Mouse (Mus musculus) megakaryocyte-erythroid progenitor cell, adult 5 weeks (primary cell): ENCODE measurements around the gene Gcc2. TPM values are rescaled to one million over a fixed set of nuclear protein-coding genes. Genes with fewer than 3 reads are reported as not detected.

ENCODE experiments used
- polyA plus RNA-seq: library from polyadenylated mRNA; stranded (reverse); fragments of >175 nt; gene quantifications from 2 replicates; pipeline ENCODE4 v1.2.3, GENCODE M21; 2012

Gcc2 gene
- 5.8 and 7.3 TPM in 2 replicates for polyA plus RNA-seq

DNA sequence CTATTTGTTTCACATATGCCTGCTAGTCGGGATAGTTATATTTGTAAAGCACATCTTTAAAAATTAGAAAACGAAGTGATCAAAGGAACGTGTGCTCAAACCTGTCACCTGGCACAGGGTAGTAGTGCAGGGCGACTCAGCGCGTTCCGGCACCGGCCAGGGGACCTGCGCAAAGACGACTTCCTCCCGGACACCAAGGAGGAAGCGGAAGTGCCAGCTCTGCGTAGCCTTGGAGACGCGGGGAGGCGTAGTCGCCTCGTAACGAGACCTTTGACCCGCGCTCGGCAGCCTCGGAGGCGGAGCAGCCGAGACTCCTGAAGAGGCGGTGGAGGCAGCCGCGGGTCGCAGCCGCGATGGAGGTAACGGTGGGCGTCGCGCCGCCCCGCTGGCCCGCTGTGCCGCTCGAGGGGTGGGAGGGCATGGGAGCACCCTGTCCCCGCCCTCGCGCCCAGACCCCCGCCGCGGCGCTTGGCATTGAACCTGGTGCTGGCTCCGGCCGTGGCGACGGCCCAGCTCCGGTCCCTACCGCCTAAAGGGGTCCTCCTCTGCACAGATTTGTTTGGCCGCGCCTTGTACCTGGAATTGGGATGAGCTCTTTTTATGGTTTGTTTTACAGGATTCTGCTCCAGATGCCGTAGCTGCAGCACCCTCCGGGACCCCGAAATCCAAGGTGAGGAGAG lies at the start of gene Gcc2:
Gcc2 (plus strand) TSS at position 285 of the 680 bp plus-strand sequence.

DNA sequence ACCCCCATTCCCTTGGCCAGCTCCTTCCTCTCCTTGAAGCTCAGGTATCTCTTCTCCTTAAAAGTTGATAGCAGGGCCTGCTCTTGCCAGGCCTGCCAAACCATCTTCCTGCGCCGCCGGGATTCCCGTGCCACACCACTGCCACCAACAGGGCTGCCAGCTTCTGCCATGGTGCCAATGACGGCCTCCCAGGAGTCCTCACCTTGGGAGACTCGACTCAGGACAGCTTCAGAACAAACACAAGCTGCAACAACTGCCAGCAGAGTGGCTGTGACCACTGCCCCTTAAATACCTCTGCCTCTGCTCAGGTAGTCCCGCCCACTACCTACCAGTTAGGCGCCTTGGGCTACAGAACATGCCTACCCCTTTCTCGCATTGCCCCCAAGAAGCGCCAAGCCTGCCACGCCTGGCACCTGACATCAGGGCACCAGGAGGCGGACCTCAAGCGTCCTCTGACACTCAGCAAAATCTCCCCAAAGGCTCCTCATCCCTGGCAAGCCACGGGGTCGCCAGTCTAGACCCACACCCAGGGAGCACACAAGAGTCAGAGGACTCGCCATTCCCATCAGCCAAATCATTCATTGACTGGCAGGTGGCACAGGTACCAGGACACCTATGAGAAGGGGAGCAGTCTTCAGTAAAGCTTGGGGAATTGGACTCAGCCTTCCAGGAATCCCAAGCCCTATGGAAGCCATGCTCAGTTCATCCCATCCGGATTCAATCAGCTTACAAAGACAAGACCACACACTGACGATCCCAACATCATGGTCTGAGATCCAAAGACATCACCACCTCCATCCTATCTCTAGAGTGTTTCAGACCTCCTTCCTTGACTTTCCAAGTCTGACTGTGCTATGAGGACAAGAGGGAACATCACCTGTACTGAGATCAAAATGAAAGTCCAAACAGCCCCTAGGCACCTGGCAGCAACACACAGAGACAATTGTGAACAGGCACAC lies 30.2 kb upstream of the Gcc2 start, which contains the start of gene AW822073:
AW822073 (minus strand) TSS at position 104 of the 959 bp plus-strand sequence.

DNA sequence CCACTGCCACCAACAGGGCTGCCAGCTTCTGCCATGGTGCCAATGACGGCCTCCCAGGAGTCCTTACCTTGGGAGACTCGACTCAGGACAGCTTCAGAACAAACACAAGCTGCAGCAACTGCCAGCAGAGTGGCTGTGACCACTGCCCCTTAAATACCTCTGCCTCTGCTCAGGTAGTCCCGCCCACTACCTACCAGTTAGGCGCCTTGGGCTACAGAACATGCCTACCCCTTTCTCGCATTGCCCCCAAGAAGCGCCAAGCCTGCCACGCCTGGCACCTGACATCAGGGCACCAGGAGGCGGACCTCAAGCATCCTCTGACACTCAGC lies 22.7 kb upstream of the Gcc2 start, which contains the start of gene Duxf3:
Duxf3 (minus strand) TSS at position 35 of the 329 bp plus-strand sequence.

DNA sequence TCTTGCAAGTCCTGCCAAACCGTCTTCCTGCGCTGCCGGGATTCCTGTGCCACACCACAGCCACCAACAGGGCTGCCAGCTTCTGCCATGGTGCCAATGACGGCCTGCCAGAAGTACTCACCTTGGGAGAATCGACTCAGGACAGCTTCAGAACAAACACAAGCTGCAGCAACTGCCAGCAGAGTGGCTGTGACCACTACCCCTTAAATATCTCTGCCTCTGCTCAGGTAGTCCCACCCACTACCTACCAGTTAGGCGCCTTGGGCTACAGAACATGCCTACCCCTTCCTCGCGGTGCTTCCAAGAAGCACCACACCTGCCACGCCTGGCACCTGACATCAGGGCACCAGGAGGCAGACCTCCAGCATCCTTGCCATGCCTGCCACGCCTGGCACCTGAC lies 18.7 kb upstream of the Gcc2 start, which contains the start of gene Gm4981:
Gm4981 (minus strand) TSS at position 89 of the 400 bp plus-strand sequence.

DNA sequence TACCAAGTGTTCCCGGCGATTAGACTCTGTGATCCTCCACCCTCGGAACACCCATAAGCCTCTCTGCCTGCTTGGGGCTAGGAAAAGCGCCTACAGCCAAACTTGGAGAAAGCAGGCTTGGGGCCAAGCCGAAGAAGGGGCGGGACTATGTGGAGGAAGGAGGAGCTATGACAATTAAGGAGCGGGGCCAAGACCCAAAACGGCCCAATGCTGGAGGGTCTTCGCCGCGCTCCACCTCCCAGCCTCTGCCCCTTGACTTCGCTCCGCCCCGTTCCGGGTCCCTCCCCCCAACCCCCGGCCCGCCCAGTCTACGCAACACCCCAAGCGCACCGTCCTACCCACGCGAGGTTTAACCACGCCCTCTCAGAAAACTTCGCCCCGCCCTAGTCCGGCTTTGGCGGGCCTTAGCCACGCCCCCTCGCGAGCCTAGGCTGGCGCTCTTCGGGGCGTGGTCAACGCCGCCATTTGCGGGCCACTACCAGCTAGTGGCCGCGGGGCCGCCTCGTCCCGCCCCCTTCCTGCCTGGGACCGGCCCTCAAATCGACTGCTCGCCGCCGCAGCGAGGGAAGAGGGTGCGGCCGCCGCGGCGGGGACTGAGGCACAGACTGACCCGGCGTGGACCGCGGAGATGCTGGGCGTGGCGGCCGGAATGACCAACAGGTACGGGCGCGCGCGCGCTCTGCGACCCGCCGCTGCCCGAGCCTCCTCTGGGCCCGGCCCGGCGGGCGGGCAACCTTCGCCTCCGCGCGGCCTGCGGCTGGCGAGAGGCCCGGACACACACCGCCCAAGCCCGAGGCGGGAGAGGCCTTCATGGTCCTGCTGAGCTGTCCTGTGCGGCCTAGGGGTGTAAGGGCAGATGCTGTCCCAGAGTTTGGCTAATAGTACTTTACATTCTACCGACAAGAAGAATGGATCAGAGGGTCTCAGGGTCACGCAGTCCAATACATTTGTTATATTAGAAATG lies 68.0 kb downstream of the Gcc2 start, which contains the start of gene Lims1:
Lims1 (plus strand) TSS at position 439 of the 964 bp plus-strand sequence.

Other genes with a start within 250 kb of the Gcc2 start
- gene AW822073, start 30.6 kb upstream of the Gcc2 start, polyA plus RNA-seq, result not detected in 2 replicates
- gene Duxf3, start 22.8 kb upstream of the Gcc2 start, polyA plus RNA-seq, result 0.03 TPM in 1 of 2 replicates, not detected in the other
- not detected in 2 replicates for gene Gm4981, start 18.8 kb upstream of the Gcc2 start, polyA plus RNA-seq
- gene Lims1, start 68.0 kb downstream of the Gcc2 start, polyA plus RNA-seq, result 2.6 and 2.7 TPM in 2 replicates
- 4.8 and 7.3 TPM in 2 replicates for gene Ranbp2, start 191.4 kb downstream of the Gcc2 start, polyA plus RNA-seq
- 0.76 and 1.2 TPM in 2 replicates for gene Ccdc138, start 242.5 kb downstream of the Gcc2 start, polyA plus RNA-seq